Mouse (Mus musculus) forebrain, embryonic 14.5 days (tissue): Measurements from ENCODE around the gene Setd1a. TPM values are rescaled to one million over a fixed set of nuclear protein-coding genes. Genes with fewer than 3 reads are reported as not detected.
"Not testable (repeated sequence)": the region's sequence is repeated elsewhere in the genome, so short reads cannot be mapped to it uniquely, and the experiment has no call there.

Experiments
- ATAC-seq: fragments of 200-750 bp; cut with Nextera tagmentation; 2 replicates; pipeline ENCODE4 v1.8.0; 2017; ENCODE audit warnings: mild to moderate bottlenecking, moderate library complexity
- DNase-seq: peaks from one replicate; pipeline ENCODE4 v3.0.0-alpha.2; 2015; ENCODE audit warnings: low spot score
- H3K27ac ChIP-seq: fragments of 300-500 bp; sonication (generic); 2 replicates; pipeline ENCODE4 v1.5.1; 2014; ENCODE audit warnings: low read depth, mild to moderate bottlenecking, control low read depth, low read length, moderate library complexity
- H3K27me3 ChIP-seq: fragments of 300-500 bp; sonication (generic); replicated peaks from 2 replicates; pipeline ENCODE4 v1.6.1; 2014; ENCODE audit warnings: low read length, control low read depth, mixed read lengths; ENCODE audit not compliant: control insufficient read depth, insufficient read depth
- H3K36me3 ChIP-seq: fragments of 300-500 bp; sonication (generic); 2 replicates; pipeline ENCODE4 v1.6.1; 2014; ENCODE audit warnings: low read length, control low read depth; ENCODE audit not compliant: control insufficient read depth, insufficient read depth
- H3K4me1 ChIP-seq: fragments of 300-500 bp; sonication (generic); 2 replicates; pipeline ENCODE4 v1.6.1; 2014; ENCODE audit warnings: antibody characterized with exemption, low read length, control low read depth; ENCODE audit not compliant: control insufficient read depth, insufficient read depth
- H3K4me2 ChIP-seq: fragments of 300-500 bp; sonication (generic); 2 replicates; pipeline ENCODE4 v1.6.1; 2014; ENCODE audit warnings: mild to moderate bottlenecking, control low read depth, low read length
- H3K4me3 ChIP-seq: fragments of 300-500 bp; sonication (generic); 2 replicates; pipeline ENCODE4 v1.5.1; 2014; ENCODE audit warnings: low read depth, low read length, control low read depth
- H3K9ac ChIP-seq: fragments of 300-500 bp; sonication (generic); 2 replicates; pipeline ENCODE4 v1.6.1; 2014; ENCODE audit warnings: mild to moderate bottlenecking, low read length, control low read depth, moderate library complexity
- H3K9me3 ChIP-seq: fragments of 300-500 bp; sonication (generic); replicated peaks from 2 replicates; pipeline ENCODE4 v1.6.1; 2016; ENCODE audit warnings: low read length, control low read depth, mixed read lengths; ENCODE audit not compliant: control insufficient read depth
- WGBS: fragments of 180-500 bp; shearing (Covaris S2); extraction: QIAGEN DNeasy Blood & Tissue Kit; methylation state at CpG from one replicate; pipeline ENCODE4 v1.1.7; 2014; 5-methylcytosine and 5-hydroxymethylcytosine counted together
- polyA plus RNA-seq: library from polyadenylated mRNA; unstranded; fragments of >200 nt; fragmentation: Nextera tagmentation; extraction: Ambion mirVana; gene quantifications from 2 replicates; pipeline ENCODE4 v1.2.1, GENCODE M21; 2014

The Setd1a gene
- polyA plus RNA-seq, result 17.0 and 18.0 TPM in 2 replicates

- H3K27me3 ChIP-seq, result no peaks in the 10 kb centered on the region
- WGBS, result under 1% methylated on average over 23 of the region's 23 CpGs
- peak within 1 kb of the TSS; percentile 90 for H3K9ac ChIP-seq
- H3K9me3 ChIP-seq, result no peaks in the 10 kb centered on the region
- ATAC-seq (peak; percentile 76), DNase-seq (peak; percentile 92)
- H3K4me2 ChIP-seq, result peak within 1 kb of the TSS; percentile 82
- peak within 1 kb of the TSS; percentile 96 for H3K4me3 ChIP-seq
- peaks cover 9% of the 10 kb centered on the region for H3K4me1 ChIP-seq
- H3K36me3 ChIP-seq, result peaks cover 30% of the 10 kb centered on the region
- H3K27ac ChIP-seq, result peak within 1 kb of the TSS; percentile 96
These were observed at the start of gene Setd1a for GRCm38 (mm10) chr7:127776426-127776825. Setd1a (plus strand) TSS chr7:127776670.

DNA sequence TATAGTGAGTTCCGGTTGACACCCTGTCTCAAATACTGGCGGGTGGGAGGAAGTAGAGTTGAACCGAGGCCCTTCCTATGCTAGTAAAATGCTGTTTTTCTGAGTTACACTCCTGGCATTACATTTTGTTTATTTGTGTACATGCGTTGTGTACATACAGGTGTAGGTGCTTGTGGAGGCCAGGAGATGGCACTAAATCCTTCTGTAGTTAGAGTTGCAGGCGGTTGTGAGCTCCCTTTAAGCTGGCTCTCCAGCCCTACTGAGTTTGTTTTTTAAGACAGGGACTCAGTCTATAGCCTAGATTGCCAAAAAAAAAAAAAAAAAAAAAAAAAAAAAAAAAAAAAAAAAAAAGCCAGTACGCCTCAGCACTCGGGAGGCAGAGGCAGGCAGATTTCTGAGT lies 48.6 kb upstream of the Setd1a start:
- Histone ChIP-seq H3K36me3 (no peaks in the 10 kb centered on the region), H3K4me2 (no peak overlapping the region), H3K4me3 (no peak overlapping the region), H3K9ac (no peak overlapping the region), H3K4me1 (no peaks in the 10 kb centered on the region), H3K9me3 (no peaks in the 10 kb centered on the region), H3K27ac (no peak overlapping the region), H3K27me3 (no peaks in the 10 kb centered on the region)
- 89% methylated on average over 7 of the region's 7 CpGs for WGBS
- ATAC-seq (no peak), DNase-seq (no peak)

- no peak overlapping the region for H3K4me3 ChIP-seq
These were observed 46.3 kb upstream of the Setd1a start for GRCm38 (mm10) chr7:127730170-127730569.

DNA sequence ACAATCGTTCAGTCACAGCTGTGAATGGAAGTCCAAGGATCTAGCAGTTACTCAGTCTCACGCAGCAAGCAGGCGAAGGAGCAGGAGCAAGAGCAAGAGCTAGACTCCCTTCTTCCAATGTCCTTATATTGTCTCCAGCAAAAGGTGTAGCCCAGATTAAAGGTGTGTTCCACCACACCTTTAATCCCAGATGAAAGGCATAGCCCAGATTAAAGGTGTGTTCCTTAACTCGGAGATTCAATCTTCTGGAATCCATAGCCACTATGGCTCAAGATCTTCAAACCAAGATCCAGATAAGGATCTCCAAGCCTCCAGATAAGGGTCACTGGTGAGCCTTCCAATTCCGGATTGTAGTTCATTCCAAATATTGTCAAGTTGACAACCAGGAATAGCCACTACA lies 44.4 kb upstream of the Setd1a start, which contains the start of gene Ctf2:
Gene Ctf2, minus strand, starts transcription at position 101 of the 400 bp plus-strand sequence.
- not testable (repeated sequence) for H3K4me3 ChIP-seq, H3K27ac ChIP-seq, ATAC-seq, H3K9ac ChIP-seq, H3K4me2 ChIP-seq, H3K4me1 ChIP-seq, DNase-seq, H3K9me3 ChIP-seq, H3K27me3 ChIP-seq, H3K36me3 ChIP-seq
- no CpG with 5 or more reads among the region's 5 CpGs for WGBS

More at GRCm38 (mm10) chr7:127730170-127730569, 46.3 kb upstream of the Setd1a start:
- Histone ChIP-seq H3K36me3 (no peaks in the 10 kb centered on the region), H3K27me3 (no peaks in the 10 kb centered on the region), H3K9ac (no peak overlapping the region), H3K4me1 (no peaks in the 10 kb centered on the region), H3K9me3 (no peaks in the 10 kb centered on the region), H3K4me2 (no peak overlapping the region), H3K27ac (no peak overlapping the region)
- DNase-seq, result no peak
- ATAC-seq, result no peak
- 78% methylated on average over 4 of the region's 4 CpGs for WGBS

- Histone ChIP-seq H3K4me1 (peaks cover 11% of the 10 kb centered on the region; the same call in 1 of the 2 replicates), H3K9ac (peak within 1 kb of the TSS; percentile 65), H3K9me3 (no peaks in the 10 kb centered on the region), H3K27ac (peak within 1 kb of the TSS; percentile 93), H3K4me2 (peak within 1 kb of the TSS; percentile 89), H3K4me3 (peak within 1 kb of the TSS; percentile 87), H3K27me3 (no peaks in the 10 kb centered on the region), H3K36me3 (peaks cover 17% of the 10 kb centered on the region)
- DNase-seq (peak; percentile 80), ATAC-seq (no peak)
- under 1% methylated on average over 26 of the region's 26 CpGs for WGBS
These were observed 32.0 kb upstream of the Setd1a start, which contains the start of gene Fbxl19 for GRCm38 (mm10) chr7:127744366-127745045. Fbxl19 (plus strand) TSS chr7:127744543.

DNA sequence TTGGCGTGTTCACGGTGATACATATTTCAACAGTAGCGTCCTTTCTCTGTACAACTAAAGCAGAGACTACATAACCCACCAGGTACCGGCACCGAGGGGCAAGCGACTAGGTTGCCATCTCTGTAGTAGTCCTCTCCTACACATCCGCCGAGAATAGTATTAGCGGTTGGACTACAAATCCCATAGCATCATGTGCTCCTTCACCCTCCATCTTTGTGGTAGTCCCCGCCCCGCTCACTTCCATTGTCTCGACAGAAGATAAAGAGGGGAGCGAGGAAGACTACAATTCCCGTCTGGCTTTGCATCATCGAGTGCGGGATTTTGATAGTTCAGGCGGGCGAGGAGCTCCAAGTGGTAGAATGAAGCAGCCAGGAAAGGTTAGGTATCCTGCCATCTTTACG lies 31.2 kb upstream of the Setd1a start:
- peak; percentile 100 for DNase-seq
- WGBS, result 1% methylated on average over 19 of the region's 19 CpGs

GRCm38 (mm10) chr7:127745652-127746493 lies 30.6 kb upstream of the Setd1a start:
- peak overlapping the region; percentile 93 for H3K27ac ChIP-seq
- WGBS, result 0% methylated on average over 39 of the region's 39 CpGs
- peak overlapping the region; percentile 87 for H3K4me3 ChIP-seq
- H3K4me2 ChIP-seq, result peak overlapping the region; percentile 89
- H3K4me1 ChIP-seq, result peaks cover 11% of the 10 kb centered on the region; the same call in 1 of the 2 replicates
- H3K27me3 ChIP-seq, result no peaks in the 10 kb centered on the region
- ATAC-seq (peak; percentile 87), DNase-seq (peak; percentile 100)
- no peaks in the 10 kb centered on the region for H3K9me3 ChIP-seq
- peak overlapping the region; percentile 91 for H3K9ac ChIP-seq
- peaks cover 31% of the 10 kb centered on the region for H3K36me3 ChIP-seq

More for the DNA sequence above, 31.2 kb upstream of the Setd1a start:
- Histone ChIP-seq H3K27me3 (no peaks in the 10 kb centered on the region), H3K36me3 (peaks cover 24% of the 10 kb centered on the region), H3K27ac (peak overlapping the region; percentile 93), H3K9ac (peak overlapping the region; percentile 65), H3K4me3 (peak overlapping the region; percentile 87), H3K4me1 (peaks cover 11% of the 10 kb centered on the region; the same call in 1 of the 2 replicates), H3K4me2 (peak overlapping the region; percentile 89), H3K9me3 (no peaks in the 10 kb centered on the region)
- ATAC-seq, result peak; percentile 88

GRCm38 (mm10) chr7:127746494-127747491 lies 29.7 kb upstream of the Setd1a start:
- WGBS, result under 1% methylated on average over 28 of the region's 62 CpGs
- ATAC-seq, result peak; percentile 0; the same call in 1 of the 2 replicates

More at GRCm38 (mm10) chr7:127746494-127747491, 29.7 kb upstream of the Setd1a start:
- H3K9me3 ChIP-seq, result no peaks in the 10 kb centered on the region
- peaks cover 40% of the 10 kb centered on the region for H3K36me3 ChIP-seq
- H3K27ac ChIP-seq, result peak overlapping the region; percentile 84
- H3K4me2 ChIP-seq, result peak overlapping the region; percentile 89
- peaks cover 11% of the 10 kb centered on the region; the same call in 1 of the 2 replicates for H3K4me1 ChIP-seq
- DNase-seq, result peak; percentile 27
- peak overlapping the region; percentile 91 for H3K9ac ChIP-seq
- no peaks in the 10 kb centered on the region for H3K27me3 ChIP-seq
- H3K4me3 ChIP-seq, result peak overlapping the region; percentile 87
